Mouse (Mus musculus) hindbrain, embryonic 10.5 days (tissue): ENCODE results near the gene Atp6v1c2. TPM values are rescaled to one million over a fixed set of nuclear protein-coding genes. Genes with fewer than 3 reads are reported as not detected.

Experiments used
- DNase-seq: peaks from one replicate; pipeline ENCODE4 v3.0.0-alpha.2; 2017; ENCODE audit warnings: low spot score
- H3K27ac ChIP-seq: fragments of 300-500 bp; sonication (generic); 2 replicates; pipeline ENCODE4 v1.5.1; 2016; ENCODE audit warnings: mild to moderate bottlenecking, moderate library complexity
- H3K27me3 ChIP-seq: fragments of 300-500 bp; sonication (generic); 2 replicates; pipeline ENCODE4 v1.6.1; 2016; ENCODE audit warnings: mild to moderate bottlenecking; ENCODE audit not compliant: poor library complexity, insufficient read depth, severe bottlenecking
- H3K36me3 ChIP-seq: fragments of 300-500 bp; sonication (generic); 2 replicates; pipeline ENCODE4 v1.6.1; 2016; ENCODE audit warnings: mild to moderate bottlenecking, moderate library complexity
- H3K4me1 ChIP-seq: fragments of 300-500 bp; sonication (generic); replicated peaks from 2 replicates; pipeline ENCODE4 v1.6.1; 2016; ENCODE audit warnings: mild to moderate bottlenecking
- H3K4me3 ChIP-seq: fragments of 300-500 bp; sonication (generic); 2 replicates; pipeline ENCODE4 v1.5.1; 2016; ENCODE audit warnings: mild to moderate bottlenecking, moderate library complexity
- H3K9me3 ChIP-seq: fragments of 300-500 bp; sonication (generic); 2 replicates; pipeline ENCODE4 v1.6.1; 2016; ENCODE audit warnings: mild to moderate bottlenecking, moderate library complexity
- WGBS: fragments of 180-500 bp; shearing (Covaris S2); methylation state at CpG from one replicate; pipeline ENCODE4 v1.1.7; 2016; 5-methylcytosine and 5-hydroxymethylcytosine counted together
- polyA plus RNA-seq: library from polyadenylated mRNA; unstranded; fragments of >200 nt; fragmentation: Nextera tagmentation; extraction: Ambion mirVana; gene quantifications from 2 replicates; pipeline ENCODE4 v1.2.1, GENCODE M21; 2016

Gene Atp6v1c2
- polyA plus RNA-seq, 1 experiment from 2014 or later: 0.72 TPM

- Histone ChIP-seq H3K4me1 (peaks cover 24% of the 10 kb centered on the region), H3K9me3 (no peaks in the 10 kb centered on the region), H3K4me3 (peak overlapping the region; percentile 74), H3K36me3 (peaks cover 36% of the 10 kb centered on the region), H3K27me3 (no peaks in the 10 kb centered on the region), H3K27ac (peak overlapping the region; percentile 93)
- DNase-seq: no peak
- under 1% methylated on average over 21 of the region's 21 CpGs for WGBS
Observed at GRCm38 (mm10) chr12:17266673-17266990, 62.5 kb downstream of the Atp6v1c2 start.

GRCm38 (mm10) chr12:17265971-17266672, 63.0 kb downstream of the Atp6v1c2 start, which contains the start of gene Pdia6:
Gene Pdia6 (plus strand): TSS chr12:17266545.
- 1% methylated on average over 48 of the region's 48 CpGs for WGBS
- peaks cover 24% of the 10 kb centered on the region for H3K4me1 ChIP-seq
- no peaks in the 10 kb centered on the region for H3K9me3 ChIP-seq
- peaks cover 31% of the 10 kb centered on the region for H3K36me3 ChIP-seq
- peak within 1 kb of the TSS; percentile 74 for H3K4me3 ChIP-seq
- H3K27ac ChIP-seq: peak within 1 kb of the TSS; percentile 93
- no peaks in the 10 kb centered on the region for H3K27me3 ChIP-seq
- DNase-seq: peak; percentile 95

- H3K27me3 ChIP-seq: no peaks in the 10 kb centered on the region
- peaks cover 24% of the 10 kb centered on the region for H3K4me1 ChIP-seq
- H3K9me3 ChIP-seq: no peaks in the 10 kb centered on the region
- peaks cover 18% of the 10 kb centered on the region for H3K36me3 ChIP-seq
- no peak overlapping the region for H3K4me3 ChIP-seq
- DNase-seq: no peak
- WGBS: 88% methylated on average over 2 of the region's 2 CpGs
- no peak overlapping the region for H3K27ac ChIP-seq
Observed at GRCm38 (mm10) chr12:17264826-17265225, 64.3 kb downstream of the Atp6v1c2 start.

GRCm38 (mm10) chr12:17263881-17264280, 65.3 kb downstream of the Atp6v1c2 start:
- 69% methylated on average over 3 of the region's 3 CpGs for WGBS

GRCm38 (mm10) chr12:17261005-17261404, 68.2 kb downstream of the Atp6v1c2 start:
- Histone ChIP-seq H3K9me3 (no peaks in the 10 kb centered on the region), H3K27ac (no peak overlapping the region), H3K27me3 (peaks cover 6% of the 10 kb centered on the region; the same call in 1 of the 2 replicates), H3K4me3 (no peak overlapping the region), H3K36me3 (no peaks in the 10 kb centered on the region), H3K4me1 (peaks cover 4% of the 10 kb centered on the region; the same call in 1 of the 2 replicates)
- no peak for DNase-seq
- WGBS: 90% methylated on average over 3 of the region's 3 CpGs

More at GRCm38 (mm10) chr12:17263881-17264280, 65.3 kb downstream of the Atp6v1c2 start:
- Histone ChIP-seq H3K4me3 (no peak overlapping the region), H3K27ac (no peak overlapping the region), H3K4me1 (peaks cover 17% of the 10 kb centered on the region), H3K36me3 (peaks cover 10% of the 10 kb centered on the region), H3K9me3 (no peaks in the 10 kb centered on the region), H3K27me3 (no peaks in the 10 kb centered on the region)
- DNase-seq: no peak

- no peak for DNase-seq
- Histone ChIP-seq H3K9me3 (no peaks in the 10 kb centered on the region), H3K36me3 (no peaks in the 10 kb centered on the region), H3K27me3 (peaks cover 23% of the 10 kb centered on the region), H3K4me1 (peaks cover 4% of the 10 kb centered on the region), H3K27ac (no peak overlapping the region), H3K4me3 (no peak overlapping the region)
- WGBS: 93% methylated on average over 7 of the region's 7 CpGs
Observed at GRCm38 (mm10) chr12:17258431-17258830, 70.7 kb downstream of the Atp6v1c2 start.

GRCm38 (mm10) chr12:17256905-17257304, 72.3 kb downstream of the Atp6v1c2 start:
- Histone ChIP-seq H3K27me3 (peaks cover 27% of the 10 kb centered on the region), H3K9me3 (no peaks in the 10 kb centered on the region), H3K4me3 (no peak overlapping the region), H3K36me3 (no peaks in the 10 kb centered on the region), H3K4me1 (peaks cover 8% of the 10 kb centered on the region), H3K27ac (no peak overlapping the region)
- 7% methylated on average over 10 of the region's 10 CpGs for WGBS
- DNase-seq: peak; percentile 60

GRCm38 (mm10) chr12:17255602-17256001, 73.6 kb downstream of the Atp6v1c2 start:
- Histone ChIP-seq H3K9me3 (no peaks in the 10 kb centered on the region), H3K27ac (no peak overlapping the region), H3K27me3 (peaks cover 27% of the 10 kb centered on the region), H3K36me3 (no peaks in the 10 kb centered on the region), H3K4me3 (no peak overlapping the region), H3K4me1 (peaks cover 8% of the 10 kb centered on the region)
- 88% methylated on average over 6 of the region's 6 CpGs for WGBS
- DNase-seq: no peak

GRCm38 (mm10) chr12:17253069-17253468, 76.1 kb downstream of the Atp6v1c2 start:
- Histone ChIP-seq H3K4me1 (peaks cover 8% of the 10 kb centered on the region), H3K4me3 (peak overlapping the region; percentile 23; the same call in 1 of the 2 replicates), H3K27me3 (peaks cover 27% of the 10 kb centered on the region), H3K27ac (no peak overlapping the region), H3K36me3 (no peaks in the 10 kb centered on the region), H3K9me3 (0 out of 2 replicates have a peak, but pooled peaks cover 6% of the 10 kb centered on the region)
- DNase-seq: peak; percentile 67
- 12% methylated on average over 9 of the region's 9 CpGs for WGBS

GRCm38 (mm10) chr12:17250962-17251361, 78.2 kb downstream of the Atp6v1c2 start:
- DNase-seq: no peak
- Histone ChIP-seq H3K9me3 (0 out of 2 replicates have a peak, but pooled peaks cover 6% of the 10 kb centered on the region), H3K27me3 (peaks cover 21% of the 10 kb centered on the region), H3K4me1 (peaks cover 4% of the 10 kb centered on the region), H3K4me3 (no peak overlapping the region), H3K36me3 (no peaks in the 10 kb centered on the region), H3K27ac (no peak overlapping the region)
- 84% methylated on average over 8 of the region's 8 CpGs for WGBS

- no peaks in the 10 kb centered on the region for H3K36me3 ChIP-seq
- 0 out of 2 replicates have a peak, but pooled peaks cover 2% of the 10 kb centered on the region for H3K9me3 ChIP-seq
- peaks cover 6% of the 10 kb centered on the region for H3K4me1 ChIP-seq
- no peak overlapping the region for H3K27ac ChIP-seq
- no peak for DNase-seq
- H3K27me3 ChIP-seq: no peaks in the 10 kb centered on the region
- H3K4me3 ChIP-seq: no peak overlapping the region
Observed at GRCm38 (mm10) chr12:17242041-17242440, 87.1 kb downstream of the Atp6v1c2 start.

- Histone ChIP-seq H3K4me1 (peaks cover 6% of the 10 kb centered on the region), H3K4me3 (no peak overlapping the region), H3K27me3 (no peaks in the 10 kb centered on the region), H3K27ac (no peak overlapping the region), H3K36me3 (no peaks in the 10 kb centered on the region), H3K9me3 (0 out of 2 replicates have a peak, but pooled peaks cover 2% of the 10 kb centered on the region)
- 95% methylated on average over 9 of the region's 9 CpGs for WGBS
- no peak for DNase-seq
Observed at GRCm38 (mm10) chr12:17241614-17242013, 87.5 kb downstream of the Atp6v1c2 start.

- Histone ChIP-seq H3K9me3 (0 out of 2 replicates have a peak, but pooled peaks cover 2% of the 10 kb centered on the region), H3K4me3 (no peak overlapping the region), H3K27ac (no peak overlapping the region), H3K27me3 (no peaks in the 10 kb centered on the region), H3K4me1 (peaks cover 10% of the 10 kb centered on the region), H3K36me3 (no peaks in the 10 kb centered on the region)
- 87% methylated on average over 2 of the region's 2 CpGs for WGBS
- no peak for DNase-seq
Observed at GRCm38 (mm10) chr12:17241016-17241415, 88.1 kb downstream of the Atp6v1c2 start.
